Mouse (Mus musculus) ES-Bruce4 (cell line): Measurements from ENCODE around the gene 4933405L10Rik. TPM values are rescaled to one million over a fixed set of nuclear protein-coding genes. Genes with fewer than 3 reads are reported as not detected.

Experiments
- H3K27ac ChIP-seq: 2 replicates; pipeline ENCODE4 v1.5.1; 2012; ENCODE audit warnings: low read length, inconsistent platforms; ENCODE audit not compliant: insufficient read depth
- H3K27me3 ChIP-seq: 2 replicates; pipeline ENCODE4 v1.6.1; 2012; ENCODE audit warnings: mild to moderate bottlenecking, low read length, inconsistent platforms; ENCODE audit not compliant: control insufficient read depth, poor library complexity, insufficient read depth, severe bottlenecking
- H3K36me3 ChIP-seq: 2 replicates; pipeline ENCODE4 v1.6.1; 2012; ENCODE audit warnings: inconsistent platforms, mild to moderate bottlenecking, low read length, moderate library complexity; ENCODE audit not compliant: control insufficient read depth, poor library complexity, insufficient read depth, severe bottlenecking
- H3K4me1 ChIP-seq: one replicate; pipeline ENCODE4 v1.8.1; 2011; ENCODE audit warnings: low read length; ENCODE audit not compliant: control insufficient read depth, insufficient read depth
- H3K4me3 ChIP-seq: 2 replicates; pipeline ENCODE4 v1.5.1; 2011; ENCODE audit warnings: low read depth, mild to moderate bottlenecking, low read length
- H3K9ac ChIP-seq: 2 replicates; pipeline ENCODE4 v1.6.1; 2012; ENCODE audit warnings: low read depth, mild to moderate bottlenecking, inconsistent platforms; ENCODE audit not compliant: poor library complexity, severe bottlenecking
- H3K9me3 ChIP-seq: replicated peaks from 2 replicates; pipeline ENCODE4 v1.6.1; 2012; ENCODE audit warnings: mild to moderate bottlenecking, low read length, inconsistent platforms; ENCODE audit not compliant: control insufficient read depth, poor library complexity, insufficient read depth, severe bottlenecking
- CTCF ChIP-seq: IDR thresholded peaks from one replicate; pipeline ENCODE4 v1.8.1; 2011; ENCODE audit warnings: low read depth, low read length
- EP300 ChIP-seq: IDR thresholded peaks from 2 replicates; pipeline ENCODE4 v1.6.1; 2011; ENCODE audit warnings: low read depth, low read length; ENCODE audit not compliant: insufficient read depth
- POLR2A ChIP-seq: IDR thresholded peaks from one replicate; pipeline ENCODE4 v1.8.1; 2011; ENCODE audit warnings: low read length; ENCODE audit not compliant: insufficient read depth
- polyA plus RNA-seq: library from polyadenylated mRNA; stranded (reverse); fragments of >200 nt; gene quantifications from 2 replicates; pipeline ENCODE4 v1.2.4, GENCODE M21; 2011; ENCODE audit warnings: low read depth; ENCODE audit not compliant: missing spikeins, insufficient read depth, insufficient read length

The 4933405L10Rik gene
- not detected in 2 replicates for polyA plus RNA-seq

GRCm38 (mm10) chr8:105707498-105708403 lies at the start of gene 4933405L10Rik, which contains the start of gene Enkd1:
Gene 4933405L10Rik, plus strand, starts transcription at chr8:105707655.
Gene Enkd1, minus strand, starts transcription at chr8:105708210.
- Histone ChIP-seq H3K27me3 (no peaks in the 10 kb centered on the region), H3K27ac (no peak within 1 kb of the TSS), H3K9me3 (no peaks in the 10 kb centered on the region), H3K4me1 (no peaks in the 10 kb centered on the region), H3K4me3 (peak within 1 kb of the TSS; percentile 69), H3K9ac (peak within 1 kb of the TSS; percentile 81), H3K36me3 (peaks cover 10% of the 10 kb centered on the region)
- no peak for TF ChIP-seq POLR2A
- no peak for TF ChIP-seq CTCF
- TF ChIP-seq EP300: no peak

GRCm38 (mm10) chr8:105661167-105661566 lies 46.3 kb upstream of the 4933405L10Rik start:
- Histone ChIP-seq H3K27ac (no peak overlapping the region), H3K9me3 (no peaks in the 10 kb centered on the region), H3K4me1 (no peaks in the 10 kb centered on the region), H3K4me3 (no peak overlapping the region), H3K36me3 (peaks cover 30% of the 10 kb centered on the region), H3K9ac (no peak overlapping the region), H3K27me3 (no peaks in the 10 kb centered on the region; the same call in 1 of the 2 replicates)
- TF ChIP-seq POLR2A (no peak), CTCF (no peak), EP300 (no peak)

GRCm38 (mm10) chr8:105677891-105678290 lies 29.6 kb upstream of the 4933405L10Rik start:
- TF ChIP-seq CTCF (no peak), POLR2A (no peak), EP300 (no peak)
- Histone ChIP-seq H3K4me3 (no peak overlapping the region), H3K9ac (no peak overlapping the region), H3K36me3 (peaks cover 82% of the 10 kb centered on the region), H3K9me3 (no peaks in the 10 kb centered on the region), H3K4me1 (no peaks in the 10 kb centered on the region), H3K27ac (no peak overlapping the region), H3K27me3 (no peaks in the 10 kb centered on the region)

GRCm38 (mm10) chr8:105685325-105685724 lies 22.1 kb upstream of the 4933405L10Rik start:
- Histone ChIP-seq H3K4me3 (no peak overlapping the region), H3K4me1 (peaks cover 3% of the 10 kb centered on the region), H3K36me3 (peaks cover 26% of the 10 kb centered on the region), H3K27ac (peak overlapping the region; percentile 0; the same call in 1 of the 2 replicates), H3K27me3 (no peaks in the 10 kb centered on the region), H3K9ac (peak overlapping the region; percentile 84), H3K9me3 (no peaks in the 10 kb centered on the region)
- TF ChIP-seq EP300: no peak
- no peak for TF ChIP-seq CTCF
- TF ChIP-seq POLR2A: no peak

GRCm38 (mm10) chr8:105685796-105686308 lies 21.6 kb upstream of the 4933405L10Rik start, which contains the start of gene Carmil2:
Gene Carmil2, plus strand, starts transcription at chr8:105686274.
- TF ChIP-seq CTCF: peak; percentile 95
- no peak for TF ChIP-seq POLR2A
- peaks cover 21% of the 10 kb centered on the region for H3K36me3 ChIP-seq
- H3K9me3 ChIP-seq: no peaks in the 10 kb centered on the region
- H3K27ac ChIP-seq: peak within 1 kb of the TSS; percentile 11; the same call in 1 of the 2 replicates
- H3K4me1 ChIP-seq: peaks cover 3% of the 10 kb centered on the region
- H3K9ac ChIP-seq: peak within 1 kb of the TSS; percentile 84
- H3K27me3 ChIP-seq: no peaks in the 10 kb centered on the region
- H3K4me3 ChIP-seq: peak within 1 kb of the TSS; percentile 53

GRCm38 (mm10) chr8:105686551-105686950 lies 20.9 kb upstream of the 4933405L10Rik start:
- H3K9ac ChIP-seq: peak overlapping the region; percentile 84
- H3K36me3 ChIP-seq: peaks cover 15% of the 10 kb centered on the region
- H3K9me3 ChIP-seq: no peaks in the 10 kb centered on the region
- no peaks in the 10 kb centered on the region for H3K27me3 ChIP-seq
- H3K4me1 ChIP-seq: peaks cover 3% of the 10 kb centered on the region
- 0 out of 2 replicates have a peak overlapping the region, but pooled peaks have one; percentile 5 for H3K27ac ChIP-seq
- H3K4me3 ChIP-seq: peak overlapping the region; percentile 53
- TF ChIP-seq EP300: no peak
